Mouse (Mus musculus): Measurements from ENCODE around the gene Tm9sf2. TPM values are rescaled to one million over a fixed set of nuclear protein-coding genes. Genes with fewer than 3 reads are reported as not detected.

Gene Tm9sf2
- polyA plus RNA-seq, 2 experiments, result 26.4 to 67.1 TPM

DNA sequence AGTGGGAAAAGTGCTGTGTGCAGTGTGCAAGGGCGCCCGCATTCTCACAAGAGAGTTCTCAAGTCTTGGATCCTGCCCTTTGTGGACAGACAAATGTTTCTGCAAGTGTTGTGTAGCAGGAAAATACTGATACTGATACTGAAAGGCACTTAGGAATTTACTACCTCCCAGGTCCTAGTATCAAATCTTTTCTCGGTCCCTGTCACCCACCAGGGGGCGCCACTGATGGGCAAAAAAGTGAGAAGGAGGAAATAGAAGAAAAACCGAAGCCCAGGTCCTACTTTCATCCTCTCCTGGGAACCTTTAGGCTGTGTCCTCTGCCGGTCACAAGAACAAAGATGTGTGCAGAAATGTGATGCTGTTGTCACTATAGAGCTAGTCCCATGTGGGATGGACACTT, 27.4 kb upstream of the Tm9sf2 start:
- Histone ChIP-seq H3K27me3 (ENCODE audit: control insufficient read depth, insufficient read depth, low read length) (no peaks in the 10 kb centered on the region), H3K36me3 (replicated peaks; ENCODE audit: control insufficient read depth, insufficient read depth, low read depth) (no peaks in the 10 kb centered on the region), H3K4me3 (ENCODE audit: insufficient read depth in 1 of 2, low read depth in 2 of 2, low read length in 2 of 2) (no peak overlapping the region), H3K9ac (replicated peaks) (no peak overlapping the region), H3K9me3 (ENCODE audit: control insufficient read depth, low read length) (no peaks in the 10 kb centered on the region), H3K4me1 (replicated peaks; ENCODE audit: control insufficient read depth in 2 of 2, insufficient read depth in 2 of 2, low read length in 1 of 2) (no peaks in the 10 kb centered on the region), H3K27ac (no peak overlapping the region), H3K4me2 (ENCODE audit: low read depth) (no peak overlapping the region)
- ATAC-seq (ENCODE audit: insufficient read depth), result no peak
- peak; percentile 76 for TF ChIP-seq CTCF (IDR thresholded peaks at IDR 0.05; ENCODE audit: low read depth)
- no peak for TF ChIP-seq EP300 (IDR thresholded peaks at IDR 0.05; ENCODE audit: low read depth)
- WGBS (ENCODE audit: insufficient replicate concordance), result 32% methylated on average over 6 of the region's 6 CpGs
- DNase-seq (ENCODE audit: low read depth in 3 of 3, low spot score in 3 of 3), result peak; percentile 12 to 38 (median 13)

DNA sequence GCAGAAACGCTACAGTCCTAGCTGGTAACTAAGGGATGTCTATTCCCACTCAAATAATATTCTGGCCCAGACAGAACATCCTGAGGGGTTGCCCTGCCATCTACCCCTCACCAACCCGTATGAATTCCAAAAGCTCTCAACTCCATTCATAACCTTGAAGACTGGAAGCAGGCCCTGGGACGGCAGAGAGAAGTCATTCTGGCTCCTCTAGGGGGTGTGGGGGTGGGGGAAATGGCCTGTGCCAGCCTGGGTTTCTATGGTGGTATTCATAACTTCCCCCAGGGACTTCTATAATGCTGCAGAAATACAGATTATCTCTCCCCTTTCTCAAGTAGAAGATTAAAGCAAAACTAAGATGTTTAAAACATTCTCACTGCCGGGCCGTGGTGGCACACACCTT, 26.9 kb upstream of the Tm9sf2 start:
- Histone ChIP-seq H3K4me2 (ENCODE audit: low read depth) (no peak overlapping the region), H3K36me3 (replicated peaks; ENCODE audit: control insufficient read depth, insufficient read depth, low read depth) (no peaks in the 10 kb centered on the region), H3K4me3 (ENCODE audit: insufficient read depth in 1 of 2, low read depth in 2 of 2, low read length in 2 of 2) (no peak overlapping the region), H3K27ac (no peak overlapping the region), H3K9ac (replicated peaks) (no peak overlapping the region), H3K27me3 (ENCODE audit: control insufficient read depth, insufficient read depth, low read length) (no peaks in the 10 kb centered on the region), H3K4me1 (replicated peaks; ENCODE audit: control insufficient read depth in 2 of 2, insufficient read depth in 2 of 2, low read length in 1 of 2) (no peaks in the 10 kb centered on the region), H3K9me3 (ENCODE audit: control insufficient read depth, low read length) (no peaks in the 10 kb centered on the region)
- TF ChIP-seq EP300 (IDR thresholded peaks at IDR 0.05; ENCODE audit: low read depth) (no peak), CTCF (IDR thresholded peaks at IDR 0.05; ENCODE audit: low read depth) (no peak)
- ATAC-seq (ENCODE audit: insufficient read depth), result no peak
- no peak for DNase-seq (ENCODE audit: low read depth in 3 of 3, low spot score in 3 of 3)
- 66% methylated on average over 5 of the region's 5 CpGs for WGBS (ENCODE audit: insufficient replicate concordance)

DNA sequence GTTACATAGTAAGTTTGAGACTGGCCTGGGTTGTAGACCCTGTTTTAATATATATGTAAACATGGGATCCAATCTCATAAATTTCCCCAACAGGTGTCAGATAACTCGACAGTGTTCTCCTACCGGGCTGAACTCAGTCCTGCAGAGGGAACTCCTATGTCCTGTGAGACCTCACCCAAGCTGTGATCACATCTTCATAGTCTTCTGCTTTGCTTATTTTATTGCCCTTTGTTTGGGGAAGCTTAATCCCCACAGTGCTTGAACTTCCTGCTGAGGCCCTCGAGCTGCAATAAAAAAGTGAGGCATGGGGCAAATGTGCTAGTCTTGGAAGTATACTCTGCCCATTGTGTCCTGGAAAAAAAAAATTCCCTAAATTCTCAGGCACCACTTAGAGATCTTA, 25.5 kb upstream of the Tm9sf2 start:
- 16% methylated on average over 3 of the region's 3 CpGs for WGBS (ENCODE audit: insufficient replicate concordance)
- H3K27ac ChIP-seq, result no peak overlapping the region
- H3K4me2 ChIP-seq (ENCODE audit: low read depth), result no peak overlapping the region
- H3K9me3 ChIP-seq (ENCODE audit: control insufficient read depth, low read length), result no peaks in the 10 kb centered on the region
- H3K9ac ChIP-seq (replicated peaks), result no peak overlapping the region
- no peak overlapping the region for H3K4me3 ChIP-seq (ENCODE audit: insufficient read depth in 1 of 2, low read depth in 2 of 2, low read length in 2 of 2)
- H3K4me1 ChIP-seq (replicated peaks; ENCODE audit: control insufficient read depth in 2 of 2, insufficient read depth in 2 of 2, low read length in 1 of 2), result no peaks in the 10 kb centered on the region
- H3K27me3 ChIP-seq (ENCODE audit: control insufficient read depth, insufficient read depth, low read length), result no peaks in the 10 kb centered on the region
- DNase-seq (ENCODE audit: low read depth in 3 of 3, low spot score in 3 of 3), result no peak
- H3K36me3 ChIP-seq (replicated peaks; ENCODE audit: control insufficient read depth, insufficient read depth, low read depth), result no peaks in the 10 kb centered on the region
- ATAC-seq (ENCODE audit: insufficient read depth), result no peak
- no peak for TF ChIP-seq EP300 (IDR thresholded peaks at IDR 0.05; ENCODE audit: low read depth)
- TF ChIP-seq CTCF (IDR thresholded peaks at IDR 0.05; ENCODE audit: low read depth), result no peak

DNA sequence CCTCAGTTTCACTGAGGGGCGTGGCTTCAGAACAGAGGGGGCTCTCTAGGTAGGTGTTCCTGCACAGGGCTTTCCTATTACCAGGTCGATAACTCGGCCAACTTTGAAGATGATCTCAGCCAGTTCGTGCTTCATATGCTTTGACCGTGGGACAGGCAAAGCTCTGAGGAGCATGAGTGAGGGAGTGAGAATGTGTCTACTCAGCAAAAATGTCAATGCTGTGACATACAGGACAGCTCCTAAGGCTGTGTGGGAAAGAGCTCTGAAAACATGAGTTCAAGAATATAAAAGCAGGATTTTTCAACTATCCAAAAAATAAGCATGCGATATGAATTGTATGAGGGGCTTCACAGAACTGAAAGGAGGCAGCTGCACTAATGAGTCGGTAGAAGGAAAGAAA, 23.3 kb upstream of the Tm9sf2 start:
- Histone ChIP-seq H3K27me3 (ENCODE audit: control insufficient read depth, insufficient read depth, low read length) (no peaks in the 10 kb centered on the region), H3K4me2 (ENCODE audit: low read depth) (no peak overlapping the region), H3K4me1 (replicated peaks; ENCODE audit: control insufficient read depth in 2 of 2, insufficient read depth in 2 of 2, low read length in 1 of 2) (no peaks in the 10 kb centered on the region), H3K4me3 (ENCODE audit: insufficient read depth in 1 of 2, low read depth in 2 of 2, low read length in 2 of 2) (no peak overlapping the region), H3K27ac (no peak overlapping the region), H3K9ac (replicated peaks) (no peak overlapping the region), H3K9me3 (ENCODE audit: control insufficient read depth, low read length) (no peaks in the 10 kb centered on the region), H3K36me3 (replicated peaks; ENCODE audit: control insufficient read depth, insufficient read depth, low read depth) (no peaks in the 10 kb centered on the region)
- ATAC-seq (ENCODE audit: insufficient read depth) (no peak), DNase-seq (ENCODE audit: low read depth in 3 of 3, low spot score in 3 of 3) (no peak)
- WGBS (ENCODE audit: insufficient replicate concordance), result 59% methylated on average over 7 of the region's 7 CpGs
- no peak for TF ChIP-seq CTCF (IDR thresholded peaks at IDR 0.05; ENCODE audit: low read depth)

DNA sequence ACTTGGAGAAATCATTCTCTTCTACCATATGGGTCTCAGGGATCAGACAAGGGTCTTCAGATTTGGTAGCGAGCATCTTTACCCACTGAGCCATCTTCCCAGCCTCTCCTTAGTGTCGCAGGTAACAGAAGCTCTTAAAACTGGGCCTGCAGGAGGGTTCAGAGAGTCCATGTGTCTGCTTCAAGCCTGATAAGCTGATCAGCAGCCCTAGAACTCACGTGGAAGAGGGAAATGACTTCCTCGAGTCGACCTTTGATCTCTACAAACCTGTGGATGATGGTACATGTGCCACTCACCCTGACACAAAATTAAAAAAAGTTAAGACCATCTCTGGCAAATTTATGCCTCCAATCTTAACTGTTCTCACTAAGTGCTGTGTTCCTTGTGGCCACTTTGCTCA, 18.9 kb upstream of the Tm9sf2 start:
- 53% methylated on average over 5 of the region's 5 CpGs for WGBS (ENCODE audit: insufficient replicate concordance)
- ATAC-seq (ENCODE audit: insufficient read depth), result no peak
- no peak overlapping the region for H3K9ac ChIP-seq (replicated peaks)

More for the DNA sequence above, 18.9 kb upstream of the Tm9sf2 start:
- DNase-seq (ENCODE audit: low read depth in 3 of 3, low spot score in 3 of 3), result no peak
- no peaks in the 10 kb centered on the region for H3K4me1 ChIP-seq (replicated peaks; ENCODE audit: control insufficient read depth in 2 of 2, insufficient read depth in 2 of 2, low read length in 1 of 2)
- H3K27me3 ChIP-seq (ENCODE audit: control insufficient read depth, insufficient read depth, low read length), result no peaks in the 10 kb centered on the region
- no peak overlapping the region for H3K4me2 ChIP-seq (ENCODE audit: low read depth)
- no peaks in the 10 kb centered on the region for H3K36me3 ChIP-seq (replicated peaks; ENCODE audit: control insufficient read depth, insufficient read depth, low read depth)
- H3K4me3 ChIP-seq (ENCODE audit: insufficient read depth in 1 of 2, low read depth in 2 of 2, low read length in 2 of 2), result no peak overlapping the region
- H3K9me3 ChIP-seq (ENCODE audit: control insufficient read depth, low read length), result no peaks in the 10 kb centered on the region
- TF ChIP-seq CTCF (IDR thresholded peaks at IDR 0.05; ENCODE audit: low read depth) (no peak), EP300 (IDR thresholded peaks at IDR 0.05; ENCODE audit: low read depth) (no peak)
- no peak overlapping the region for H3K27ac ChIP-seq

Data from liver, embryonic 14.5 days (tissue).